Mouse (Mus musculus) hindbrain, embryonic 16.5 days (tissue): ENCODE data around the gene Hoxb6. TPM values are rescaled to one million over a fixed set of nuclear protein-coding genes. Genes with fewer than 3 reads are reported as not detected.

Experiments used
- ATAC-seq: fragments of 200-750 bp; cut with Nextera tagmentation; 2 replicates; pipeline ENCODE4 v1.8.0; 2017; ENCODE audit warnings: moderate TSS enrichment, moderate library complexity
- H3K27ac ChIP-seq: fragments of 300-500 bp; sonication (generic); 2 replicates; pipeline ENCODE4 v1.5.1; 2014; ENCODE audit warnings: low read depth, mild to moderate bottlenecking, control low read depth, low read length, moderate library complexity
- H3K27me3 ChIP-seq: fragments of 300-500 bp; sonication (generic); replicated peaks from 2 replicates; pipeline ENCODE4 v1.6.1; 2014; ENCODE audit warnings: low read length; ENCODE audit not compliant: control insufficient read depth, insufficient read depth
- H3K36me3 ChIP-seq: fragments of 300-500 bp; sonication (generic); 2 replicates; pipeline ENCODE4 v1.6.1; 2014; ENCODE audit warnings: mild to moderate bottlenecking, low read length, moderate library complexity, mixed read lengths; ENCODE audit not compliant: control insufficient read depth, insufficient read depth
- H3K4me1 ChIP-seq: fragments of 300-500 bp; sonication (generic); 2 replicates; pipeline ENCODE4 v1.6.1; 2014; ENCODE audit warnings: low read depth, low read length; ENCODE audit not compliant: control insufficient read depth, insufficient read depth
- H3K4me2 ChIP-seq: fragments of 300-500 bp; sonication (generic); 2 replicates; pipeline ENCODE4 v1.6.1; 2014; ENCODE audit warnings: mild to moderate bottlenecking, low read length, control low read depth, moderate library complexity
- H3K4me3 ChIP-seq: fragments of 300-500 bp; sonication (generic); 2 replicates; pipeline ENCODE4 v1.5.1; 2014; ENCODE audit warnings: mild to moderate bottlenecking, low read length, control low read depth, moderate library complexity
- H3K9ac ChIP-seq: fragments of 300-500 bp; sonication (generic); 2 replicates; pipeline ENCODE4 v1.6.1; 2014; ENCODE audit warnings: low read depth, mild to moderate bottlenecking, control low read depth, low read length, moderate library complexity
- H3K9me3 ChIP-seq: fragments of 300-500 bp; sonication (generic); 2 replicates; pipeline ENCODE4 v1.6.1; 2014; ENCODE audit warnings: mild to moderate bottlenecking, low read length, moderate library complexity; ENCODE audit not compliant: control insufficient read depth
- WGBS: fragments of 180-500 bp; shearing (Covaris S2); extraction: QIAGEN DNeasy Blood & Tissue Kit; methylation state at CpG from one replicate; pipeline ENCODE4 v1.1.7; 2014; 5-methylcytosine and 5-hydroxymethylcytosine counted together
- polyA plus RNA-seq: library from polyadenylated mRNA; unstranded; fragments of >200 nt; fragmentation: Nextera tagmentation; extraction: Ambion mirVana; gene quantifications from 2 replicates; pipeline ENCODE4 v1.2.1, GENCODE M21; 2015

Gene Hoxb6
- polyA plus RNA-seq = 49.9 and 53.3 TPM in 2 replicates

GRCm38 (mm10) chr11:96291681-96292564 lies at the start of gene Hoxb6:
Hoxb6 (plus strand) TSS chr11:96292476.
- WGBS = 6% methylated on average over 22 of the region's 22 CpGs
- Histone ChIP-seq H3K4me3 (peak within 1 kb of the TSS; percentile 35), H3K27ac (peak within 1 kb of the TSS; percentile 71), H3K27me3 (peaks cover 62% of the 10 kb centered on the region), H3K4me1 (no peaks in the 10 kb centered on the region), H3K9ac (peak within 1 kb of the TSS; percentile 55), H3K9me3 (no peaks in the 10 kb centered on the region), H3K4me2 (peak within 1 kb of the TSS; percentile 37), H3K36me3 (no peaks in the 10 kb centered on the region)
- no peak for ATAC-seq

GRCm38 (mm10) chr11:96250901-96251300 lies 41.4 kb upstream of the Hoxb6 start:
- H3K27ac ChIP-seq = no peak overlapping the region

GRCm38 (mm10) chr11:96251480-96252031 lies 40.7 kb upstream of the Hoxb6 start:
- no peaks in the 10 kb centered on the region for H3K9me3 ChIP-seq
- no peak overlapping the region for H3K9ac ChIP-seq
- no peak overlapping the region for H3K27ac ChIP-seq
- ATAC-seq = no peak
- no peaks in the 10 kb centered on the region for H3K36me3 ChIP-seq
- H3K4me2 ChIP-seq = no peak overlapping the region
- no peak overlapping the region for H3K4me3 ChIP-seq
- no peaks in the 10 kb centered on the region for H3K4me1 ChIP-seq
- H3K27me3 ChIP-seq = peaks cover 71% of the 10 kb centered on the region
- 2% methylated on average over 45 of the region's 46 CpGs for WGBS

More at GRCm38 (mm10) chr11:96250901-96251300, 41.4 kb upstream of the Hoxb6 start:
- peaks cover 66% of the 10 kb centered on the region for H3K27me3 ChIP-seq
- no peak overlapping the region for H3K4me2 ChIP-seq
- no peaks in the 10 kb centered on the region for H3K36me3 ChIP-seq
- under 1% methylated on average over 10 of the region's 14 CpGs for WGBS
- no peak for ATAC-seq
- no peaks in the 10 kb centered on the region for H3K9me3 ChIP-seq
- H3K4me3 ChIP-seq = no peak overlapping the region
- H3K9ac ChIP-seq = no peak overlapping the region
- no peaks in the 10 kb centered on the region for H3K4me1 ChIP-seq

- no peak for ATAC-seq
- no peak overlapping the region for H3K4me3 ChIP-seq
- no peak overlapping the region for H3K4me2 ChIP-seq
- WGBS = 3% methylated on average over 12 of the region's 12 CpGs
- H3K27me3 ChIP-seq = peaks cover 78% of the 10 kb centered on the region
- H3K27ac ChIP-seq = no peak overlapping the region
- no peaks in the 10 kb centered on the region for H3K9me3 ChIP-seq
- H3K9ac ChIP-seq = no peak overlapping the region
- no peaks in the 10 kb centered on the region for H3K4me1 ChIP-seq
- no peaks in the 10 kb centered on the region for H3K36me3 ChIP-seq
Measured at GRCm38 (mm10) chr11:96252541-96253120, 39.6 kb upstream of the Hoxb6 start.

- Histone ChIP-seq H3K36me3 (no peaks in the 10 kb centered on the region), H3K4me2 (no peak overlapping the region), H3K27me3 (peaks cover 86% of the 10 kb centered on the region), H3K4me1 (no peaks in the 10 kb centered on the region), H3K27ac (no peak overlapping the region), H3K4me3 (no peak overlapping the region), H3K9ac (no peak overlapping the region), H3K9me3 (no peaks in the 10 kb centered on the region)
- ATAC-seq = no peak
- under 1% methylated on average over 11 of the region's 11 CpGs for WGBS
Measured at GRCm38 (mm10) chr11:96254221-96254620, 38.1 kb upstream of the Hoxb6 start.

- no peak overlapping the region for H3K4me3 ChIP-seq
- H3K27ac ChIP-seq = no peak overlapping the region
- no peak for ATAC-seq
- H3K4me2 ChIP-seq = no peak overlapping the region
- H3K27me3 ChIP-seq = peaks cover 85% of the 10 kb centered on the region
- WGBS = under 1% methylated on average over 39 of the region's 39 CpGs
- H3K4me1 ChIP-seq = no peaks in the 10 kb centered on the region
- H3K36me3 ChIP-seq = no peaks in the 10 kb centered on the region
- H3K9ac ChIP-seq = no peak overlapping the region
- no peaks in the 10 kb centered on the region for H3K9me3 ChIP-seq
Measured at GRCm38 (mm10) chr11:96255111-96255995, 36.9 kb upstream of the Hoxb6 start.

- peaks cover 85% of the 10 kb centered on the region for H3K27me3 ChIP-seq
- no peak overlapping the region for H3K27ac ChIP-seq
- under 1% methylated on average over 14 of the region's 14 CpGs for WGBS
- H3K4me2 ChIP-seq = no peak overlapping the region
- no peaks in the 10 kb centered on the region for H3K9me3 ChIP-seq
- ATAC-seq = no peak
- no peak overlapping the region for H3K4me3 ChIP-seq
- no peak overlapping the region for H3K9ac ChIP-seq
- no peaks in the 10 kb centered on the region for H3K4me1 ChIP-seq
- H3K36me3 ChIP-seq = no peaks in the 10 kb centered on the region
Measured at GRCm38 (mm10) chr11:96255996-96256445, 36.3 kb upstream of the Hoxb6 start.

GRCm38 (mm10) chr11:96257141-96257540 lies 35.1 kb upstream of the Hoxb6 start:
- peaks cover 87% of the 10 kb centered on the region for H3K27me3 ChIP-seq
- H3K4me2 ChIP-seq = no peak overlapping the region

More at GRCm38 (mm10) chr11:96257141-96257540, 35.1 kb upstream of the Hoxb6 start:
- H3K36me3 ChIP-seq = no peaks in the 10 kb centered on the region
- no peak overlapping the region for H3K9ac ChIP-seq
- no peaks in the 10 kb centered on the region for H3K4me1 ChIP-seq
- H3K27ac ChIP-seq = no peak overlapping the region
- H3K4me3 ChIP-seq = no peak overlapping the region
- no peaks in the 10 kb centered on the region for H3K9me3 ChIP-seq
- WGBS = 20% methylated on average over 2 of the region's 2 CpGs
- no peak for ATAC-seq
